Mouse (Mus musculus): ENCODE results near the gene Fabp7. TPM values are rescaled to one million over a fixed set of nuclear protein-coding genes. Genes with fewer than 3 reads are reported as not detected.

Fabp7 gene
- total RNA-seq, 2 experiments from 2014 or later: 69.9 to 86.0 TPM

DNA sequence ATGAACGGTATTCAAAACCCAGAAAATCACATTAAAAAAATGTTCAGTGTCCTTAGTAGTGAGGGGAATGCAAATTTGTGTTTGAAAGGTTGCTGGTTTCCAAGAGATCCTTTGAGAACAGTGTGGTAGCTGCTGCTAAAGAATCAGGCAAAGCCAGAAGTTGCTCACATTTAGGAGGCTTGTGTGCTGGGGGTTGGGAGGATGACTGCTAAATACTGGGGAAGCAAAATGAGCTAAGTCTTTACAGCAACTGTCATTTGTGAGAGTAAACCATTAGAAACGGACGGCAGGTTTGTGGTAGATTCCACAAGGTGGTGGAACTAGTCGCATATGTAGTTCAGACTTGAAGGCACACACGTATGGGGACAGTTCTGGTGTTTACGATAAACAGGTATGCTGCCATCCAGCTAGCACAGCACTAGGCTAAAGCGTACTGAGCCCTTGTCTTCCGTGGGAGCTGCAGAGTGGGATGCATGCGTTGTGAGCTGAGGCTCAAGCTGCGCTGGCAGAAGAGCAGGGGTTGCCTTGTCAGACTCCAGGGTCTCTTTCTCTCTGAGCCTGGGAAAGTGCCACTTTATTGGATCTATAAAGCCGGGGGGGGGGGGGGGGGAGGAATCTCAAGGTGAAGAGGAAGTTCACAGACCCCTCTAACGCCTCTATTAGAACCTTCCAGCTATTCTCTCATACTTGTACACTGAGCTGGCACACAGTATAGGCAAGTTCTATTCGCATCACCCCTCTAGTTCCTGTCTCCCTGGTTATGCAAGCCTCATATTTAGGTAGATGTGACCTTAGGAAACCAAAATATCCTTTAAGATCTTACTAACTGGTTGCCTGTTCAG is 1.2 kb upstream of the Fabp7 start:
- H3K4me3 ChIP-seq: peak overlapping the region; percentile 24
- DNase-seq (ENCODE audit: low spot score in 2 of 2): peak in 1 of 2 experiments; percentile 42
- TF ChIP-seq CTCF (conservative IDR thresholded peaks at IDR 0.05): no peak
- peak overlapping the region; percentile 81 for H3K27ac ChIP-seq

DNA sequence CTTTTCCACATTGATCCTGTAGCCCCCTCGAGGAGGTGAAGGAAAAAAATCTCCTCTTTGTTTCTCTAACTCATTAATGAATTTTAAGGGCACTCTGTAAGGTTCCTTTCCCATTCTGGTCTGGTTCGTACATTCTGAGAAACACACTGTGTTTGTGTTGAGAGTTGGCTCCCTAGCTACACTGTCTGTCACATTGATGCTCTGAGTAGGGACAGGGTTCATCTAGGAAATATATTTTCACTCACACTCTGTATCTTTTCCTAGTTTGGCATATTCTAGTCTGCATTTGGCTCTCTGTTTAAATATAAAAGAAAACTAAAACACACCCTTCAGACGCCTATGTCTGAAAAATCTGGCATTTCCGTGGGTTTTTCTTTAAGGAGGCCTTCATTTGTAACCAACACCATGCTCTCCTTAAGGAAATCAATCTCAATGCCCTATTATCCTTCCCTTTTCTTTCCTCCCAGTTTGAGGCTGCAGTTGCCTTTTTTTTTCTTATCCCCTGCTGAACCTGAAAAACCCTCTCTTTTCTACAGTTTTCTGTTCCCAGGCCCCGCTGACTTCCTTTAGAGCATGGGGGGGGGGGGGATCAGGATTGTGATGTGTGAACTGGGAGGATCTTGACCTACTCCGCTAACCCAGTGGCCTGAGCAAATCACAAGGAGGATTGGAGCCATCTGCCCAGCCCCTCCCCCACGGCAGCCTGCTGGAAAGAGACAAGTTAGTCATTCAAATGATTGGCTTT is 378 bp upstream of the Fabp7 start:
- DNase-seq (ENCODE audit: low spot score in 2 of 2): peak; percentile 66 to 77
- Histone ChIP-seq H3K4me3 (peak overlapping the region; percentile 44), H3K27ac (peak overlapping the region; percentile 85)
- no peak for TF ChIP-seq CTCF (conservative IDR thresholded peaks at IDR 0.05)

DNA sequence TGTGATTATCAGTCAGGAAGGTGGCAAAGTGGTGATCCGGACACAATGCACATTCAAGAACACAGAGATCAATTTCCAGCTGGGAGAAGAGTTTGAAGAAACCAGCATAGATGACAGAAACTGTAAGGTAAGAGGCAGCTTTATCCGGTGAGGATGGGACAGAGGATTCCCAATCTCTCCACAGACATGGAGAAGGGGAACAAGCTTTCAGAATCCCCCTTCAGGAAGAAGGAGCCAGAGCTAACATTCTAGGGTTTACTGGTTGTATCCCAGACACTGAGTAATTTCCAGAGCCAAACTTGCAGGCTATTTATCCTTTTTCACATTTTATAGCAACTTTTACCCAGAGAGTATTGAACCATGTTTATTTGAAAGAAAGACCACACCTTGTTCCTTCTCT is 871 bp downstream of the Fabp7 start:
- Histone ChIP-seq H3K27ac (peak overlapping the region; percentile 85), H3K4me3 (peak overlapping the region; percentile 44)
- no peak for TF ChIP-seq CTCF (conservative IDR thresholded peaks at IDR 0.05)
- no peak for DNase-seq (ENCODE audit: low spot score in 2 of 2)

DNA sequence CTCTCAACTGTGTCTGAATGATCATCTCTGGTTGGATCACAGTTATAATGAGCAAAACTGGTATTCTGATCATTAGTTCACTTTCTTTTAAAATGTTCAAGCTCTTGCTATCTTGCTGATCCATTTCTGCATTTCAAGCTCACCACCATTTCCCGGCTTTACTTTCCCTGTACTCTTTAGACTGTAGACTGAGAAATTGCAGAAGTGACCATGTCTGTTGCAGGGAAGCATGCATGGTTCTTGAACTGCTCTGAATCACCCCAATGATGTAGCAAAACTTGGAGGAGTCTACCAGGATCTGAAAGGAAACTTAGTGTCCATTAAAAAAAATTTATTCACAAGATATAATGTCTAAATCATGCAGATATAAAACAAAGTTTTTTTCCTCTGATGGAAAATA is 8.3 kb downstream of the Fabp7 start:
- no peak overlapping the region for H3K27ac ChIP-seq
- no peak for DNase-seq (ENCODE audit: low spot score in 2 of 2)
- TF ChIP-seq CTCF (conservative IDR thresholded peaks at IDR 0.05): no peak
- no peak overlapping the region for H3K4me3 ChIP-seq

DNA sequence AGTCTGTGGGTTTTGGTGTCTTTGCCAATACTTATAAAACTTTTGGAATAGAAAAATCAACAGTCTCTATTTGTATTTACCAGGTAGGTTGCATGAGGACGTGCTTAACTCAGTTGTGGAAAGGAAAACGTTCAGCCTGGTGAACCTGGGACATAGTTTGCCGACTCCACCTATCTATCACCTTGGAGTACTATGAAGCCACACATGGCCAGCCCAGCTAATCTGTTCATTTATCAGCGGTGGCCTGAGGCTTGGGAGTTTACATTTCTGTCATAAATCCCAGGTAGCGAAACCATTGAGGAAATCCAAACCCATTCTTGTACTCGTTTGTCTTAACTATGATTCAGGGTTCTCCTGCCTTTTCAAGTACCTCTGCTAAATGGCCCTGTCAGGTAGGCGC is 9.3 kb downstream of the Fabp7 start, which contains the start of gene Smpdl3a:
TSS of gene Smpdl3a (plus strand) at position 318 of the 400 bp plus-strand sequence.
- Histone ChIP-seq H3K27ac (peak within 1 kb of the TSS; percentile 97), H3K4me3 (peak within 1 kb of the TSS; percentile 87)
- DNase-seq (ENCODE audit: low spot score in 2 of 2): no peak
- no peak for TF ChIP-seq CTCF (conservative IDR thresholded peaks at IDR 0.05)

DNA sequence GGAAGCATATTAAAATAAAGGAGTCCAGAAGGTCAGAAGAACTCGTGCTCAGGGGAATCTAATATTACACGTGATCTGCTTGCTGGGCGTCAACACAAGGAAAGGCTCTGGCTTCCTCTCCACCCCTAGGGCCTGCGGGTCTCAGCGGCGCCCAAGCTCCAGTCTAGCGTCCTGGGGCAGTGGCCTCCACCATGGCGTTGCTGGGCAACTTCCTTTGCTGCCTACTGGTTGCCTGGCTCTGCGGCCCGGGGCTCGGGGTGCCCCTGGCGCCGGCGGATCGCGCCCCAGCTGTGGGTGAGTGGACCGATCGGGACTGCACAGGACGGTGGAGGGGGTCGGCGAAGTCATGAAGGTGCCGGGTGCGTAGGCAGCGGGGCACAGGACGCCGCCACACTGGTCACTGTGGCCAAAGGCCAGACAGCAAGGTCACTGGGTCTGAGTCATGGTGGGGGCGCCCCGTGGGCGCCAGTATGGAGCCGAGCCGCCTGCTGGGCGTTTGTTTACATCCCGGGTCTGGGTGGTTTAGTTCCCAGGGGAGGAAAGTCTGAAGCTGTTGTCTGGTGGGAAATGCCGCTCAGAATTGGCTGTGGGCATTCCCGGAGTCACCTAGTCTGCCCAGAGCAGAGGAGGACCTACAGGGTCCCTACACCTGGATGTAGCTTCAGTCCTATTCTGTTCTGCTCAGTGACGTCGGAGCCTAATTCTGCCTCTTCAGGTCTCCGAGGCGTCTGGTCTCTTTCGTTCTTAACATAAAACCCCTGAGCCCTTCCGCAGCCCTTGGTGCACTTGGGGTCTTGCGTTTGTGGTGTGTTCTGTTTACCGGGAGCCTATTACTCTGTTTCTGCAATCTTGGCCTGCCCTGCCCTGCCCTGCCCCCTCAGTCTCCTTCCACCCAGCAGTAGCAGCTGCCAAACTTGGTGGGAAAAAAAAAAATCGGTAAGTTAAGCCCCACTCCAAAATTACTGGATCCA is 10.1 kb downstream of the Fabp7 start:
- peak; percentile 42 for TF ChIP-seq CTCF (conservative IDR thresholded peaks at IDR 0.05)
- Histone ChIP-seq H3K4me3 (peak overlapping the region; percentile 87), H3K27ac (peak overlapping the region; percentile 97)
- peak; percentile 7 to 22 for DNase-seq (ENCODE audit: low spot score in 2 of 2)

DNA sequence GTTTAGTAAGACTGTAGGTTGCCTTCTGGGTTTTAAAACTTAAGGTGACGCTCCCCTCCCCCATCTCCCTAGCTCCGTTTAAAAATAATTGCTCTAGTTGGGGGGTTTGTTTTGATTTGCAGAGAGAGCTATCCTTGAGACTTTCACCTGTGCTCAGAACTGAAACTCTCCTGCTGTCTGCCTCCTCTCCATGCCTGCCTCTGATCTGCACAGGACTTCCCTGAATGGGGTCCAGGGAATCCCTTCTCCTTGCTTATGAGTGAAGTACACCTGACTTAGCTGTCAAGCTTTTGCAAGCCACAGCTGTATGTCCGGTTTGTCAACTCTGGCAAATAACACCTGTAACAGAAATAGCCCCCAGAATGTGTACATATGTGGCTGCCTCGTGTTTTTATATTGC is 10.9 kb downstream of the Fabp7 start:
- DNase-seq (ENCODE audit: low spot score in 2 of 2): no peak
- peak overlapping the region; percentile 97 for H3K27ac ChIP-seq
- no peak for TF ChIP-seq CTCF (conservative IDR thresholded peaks at IDR 0.05)
- peak overlapping the region; percentile 87 for H3K4me3 ChIP-seq

DNA sequence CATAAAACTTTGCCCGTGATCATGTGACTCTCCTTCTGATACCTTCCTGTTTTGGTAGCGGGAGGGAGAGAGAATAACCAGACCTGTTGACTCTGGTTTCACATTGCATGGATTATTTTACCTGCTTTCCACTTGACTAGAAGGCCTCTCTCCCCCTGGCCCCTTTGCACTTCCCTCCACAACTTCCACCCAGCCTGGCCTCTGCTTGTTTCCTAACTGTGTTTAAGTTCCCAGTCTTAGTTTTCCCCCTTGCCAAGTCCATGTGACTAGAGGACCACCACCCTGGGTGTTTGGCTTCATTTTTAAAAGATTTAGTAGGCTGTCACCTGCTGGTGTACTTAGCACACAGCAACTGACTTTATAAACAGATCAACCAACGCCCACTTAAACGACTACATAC is 11.4 kb downstream of the Fabp7 start:
- no peak for DNase-seq (ENCODE audit: low spot score in 2 of 2)
- H3K27ac ChIP-seq: peak overlapping the region; percentile 97; the same call in 1 of the 2 replicates
- peak; percentile 82 for TF ChIP-seq CTCF (conservative IDR thresholded peaks at IDR 0.05)
- peak overlapping the region; percentile 87 for H3K4me3 ChIP-seq

DNA sequence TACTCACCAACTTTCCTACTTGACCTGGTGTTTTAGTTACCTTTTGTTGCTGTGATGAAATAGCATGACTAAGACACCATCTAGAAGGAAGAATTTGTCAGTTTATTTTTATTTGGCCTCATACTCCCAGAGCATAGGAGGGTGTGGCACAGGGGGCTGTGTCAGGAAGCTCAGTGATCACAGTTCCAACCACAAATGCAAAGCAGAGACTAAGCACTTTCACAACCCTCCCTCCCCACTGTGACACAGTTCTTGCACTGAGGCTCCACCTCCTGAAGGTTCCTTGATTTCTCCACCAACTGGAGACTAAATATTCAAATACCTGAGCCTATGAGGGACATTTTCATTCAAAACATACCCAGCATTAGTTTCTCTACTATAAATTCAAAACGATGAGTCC is 14.8 kb downstream of the Fabp7 start:
- Histone ChIP-seq H3K4me3 (no peak overlapping the region), H3K27ac (no peak overlapping the region)
- TF ChIP-seq CTCF (conservative IDR thresholded peaks at IDR 0.05): no peak
- no peak for DNase-seq (ENCODE audit: low spot score in 2 of 2)

DNA sequence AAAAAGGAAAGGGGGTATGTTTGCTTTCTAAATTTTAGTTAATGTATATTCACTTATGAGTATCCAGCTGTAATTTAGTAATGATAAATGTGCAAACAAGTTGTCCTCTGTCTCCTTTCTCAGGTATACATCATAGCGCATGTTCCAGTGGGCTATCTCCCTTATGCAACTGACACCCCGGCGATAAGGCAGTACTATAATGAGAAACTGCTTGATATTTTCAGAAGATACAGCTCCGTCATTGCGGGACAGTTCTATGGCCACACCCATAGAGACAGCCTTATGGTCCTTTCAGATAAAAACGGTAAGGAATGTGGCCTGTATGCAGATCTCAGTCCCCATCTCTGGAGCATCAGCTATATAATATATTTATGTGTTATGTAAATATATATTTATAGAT is 23.1 kb downstream of the Fabp7 start:
- no peak for TF ChIP-seq CTCF (conservative IDR thresholded peaks at IDR 0.05)
- Histone ChIP-seq H3K27ac (no peak overlapping the region), H3K4me3 (no peak overlapping the region)
- DNase-seq (ENCODE audit: low spot score in 2 of 2): no peak

DNA sequence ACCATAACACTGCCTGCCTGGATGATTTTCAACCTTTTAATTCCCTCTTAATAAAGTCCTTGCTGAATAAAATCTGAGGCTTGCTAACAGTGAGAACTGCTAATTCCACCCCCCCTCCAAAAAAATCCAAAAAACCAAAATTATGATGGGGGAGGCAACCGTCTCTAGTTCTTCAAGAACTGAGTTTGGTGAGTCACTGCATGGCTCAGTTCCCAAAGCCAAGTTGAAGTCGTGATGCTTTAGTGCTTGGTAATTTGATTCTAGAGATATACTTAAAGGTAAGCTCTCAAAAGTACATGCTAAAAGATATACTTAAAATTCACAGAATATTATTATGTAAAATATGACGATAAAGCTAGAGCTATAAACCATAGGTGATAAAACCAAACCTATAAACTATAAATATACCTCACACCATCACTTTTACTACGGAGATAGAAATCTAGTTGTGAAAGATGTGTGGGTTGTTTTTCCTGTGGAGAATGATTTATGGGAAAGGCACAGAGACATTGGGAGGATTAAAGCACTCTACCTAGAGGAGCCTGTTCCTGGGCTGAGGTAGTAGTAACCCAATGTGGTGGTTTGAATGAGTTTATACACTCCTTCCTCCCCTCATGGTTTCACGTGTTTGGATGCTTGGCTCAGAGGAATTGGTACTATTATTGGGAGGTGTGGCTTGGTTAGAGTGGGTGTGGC is 27.6 kb downstream of the Fabp7 start:
- no peak for DNase-seq (ENCODE audit: low spot score in 2 of 2)
- Histone ChIP-seq H3K4me3 (no peak overlapping the region), H3K27ac (no peak overlapping the region)
- no peak for TF ChIP-seq CTCF (conservative IDR thresholded peaks at IDR 0.05)

DNA sequence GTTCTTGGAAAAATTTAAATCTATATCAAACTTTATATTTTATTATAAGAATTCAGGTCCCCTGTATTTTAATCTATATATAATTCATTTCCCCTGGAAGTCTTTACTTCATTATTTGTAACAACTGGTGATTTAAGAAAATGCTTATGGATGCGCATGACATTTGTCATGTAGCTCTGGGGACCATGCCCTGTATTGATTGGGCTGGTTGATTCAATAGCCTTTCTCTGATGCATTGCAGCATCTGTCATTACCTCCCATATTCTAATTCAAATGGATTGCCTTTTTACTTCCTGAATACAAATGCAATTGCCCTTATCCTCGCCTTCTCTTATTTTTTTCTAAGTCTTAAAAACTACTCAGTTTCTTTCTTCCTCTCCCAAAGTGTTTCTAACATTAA is 29.6 kb downstream of the Fabp7 start:
- no peak overlapping the region for H3K27ac ChIP-seq
- H3K4me3 ChIP-seq: no peak overlapping the region
- no peak for TF ChIP-seq CTCF (conservative IDR thresholded peaks at IDR 0.05)

More for the DNA sequence above, 29.6 kb downstream of the Fabp7 start:
- no peak for DNase-seq (ENCODE audit: low spot score in 2 of 2)

All from layer of hippocampus, adult 2 months (tissue).